In the genomic region with DNA sequence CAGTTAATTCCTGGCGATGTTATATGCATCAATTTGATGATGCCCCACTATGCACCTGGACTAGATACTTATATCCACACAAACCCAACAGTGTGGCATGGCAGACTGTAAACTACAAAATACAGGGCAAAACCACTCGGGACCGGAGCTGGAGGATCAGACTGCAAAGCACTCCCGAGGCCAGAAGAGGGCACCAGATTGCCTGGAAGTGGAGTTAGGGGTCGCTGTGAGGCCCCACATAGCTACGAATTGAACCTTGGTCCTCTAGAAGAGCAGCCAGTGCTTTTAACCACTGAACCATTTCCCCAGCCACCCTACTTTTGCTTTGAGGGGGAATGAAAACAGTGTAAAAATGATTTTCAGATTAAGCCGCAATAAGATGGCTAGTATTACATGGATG, we compare ENCODE assay signal across 16 mouse cellular contexts. TPM values are rescaled to one million over a fixed set of nuclear protein-coding genes. Genes with fewer than 3 reads are reported as not detected.
DNase-seq lines count a peak whose midpoint lies in the region; ATAC-seq lines count a peak whose summit lies in the region.
"Had no signal": no experiment of that assay in that cellular context is flagged by ENCODE, and none has a peak within 500 bp of the region (broad histone marks: within the 10 kb centered on the region; RNA-seq: fewer than 3 reads in every experiment).

No protein-coding gene starts in this region.

- no peak overlapping the region for H3K4me3 ChIP-seq in kidney, embryonic 15.5 days (replicated peaks)
- H3K4me3 ChIP-seq: erythroblast, embryonic 14.5 days; limb, embryonic 12.5 days had no signal

- H3K9me3 ChIP-seq in kidney, embryonic 15.5 days (replicated peaks): no peaks in the 10 kb centered on the region
- H3K9me3 ChIP-seq: limb, embryonic 12.5 days had no signal

- no peak overlapping the region for H3K27ac ChIP-seq in kidney, embryonic 15.5 days
- H3K27ac ChIP-seq: limb, embryonic 12.5 days had no signal

- ATAC-seq in kidney, embryonic 15.5 days (replicated peaks; ENCODE audit: low FRiP score): no peak

- H3K4me2 ChIP-seq in kidney, embryonic 15.5 days: no peak overlapping the region
- H3K4me2 ChIP-seq: limb, embryonic 12.5 days had no signal

- no peaks in the 10 kb centered on the region for H3K36me3 ChIP-seq in kidney, embryonic 15.5 days
- H3K36me3 ChIP-seq: limb, embryonic 12.5 days had no signal

- no peaks in the 10 kb centered on the region for H3K27me3 ChIP-seq in kidney, embryonic 15.5 days
- H3K27me3 ChIP-seq: limb, embryonic 12.5 days had no signal

- no peaks in the 10 kb centered on the region for H3K4me1 ChIP-seq in kidney, embryonic 15.5 days
- H3K4me1 ChIP-seq: limb, embryonic 12.5 days had no signal

- peak; percentile 9 for DNase-seq in adrenal gland, postnatal 10 days
- DNase-seq in adrenal gland, adult 8-10 months: no peak
- DNase-seq in kidney, postnatal 4 days: peak; percentile 2 to 16
- DNase-seq in A20 (ENCODE audit: low read depth, low spot score): peak; percentile 5
- DNase-seq in embryo, embryonic 11 days: peak; percentile 11
- no peak for DNase-seq in cerebellum, adult 8-10 months
- DNase-seq in B cell, adult 2 months: no peak
- DNase-seq: cerebellum, adult 18-20 months had no signal

- no peak overlapping the region for H3K9ac ChIP-seq in kidney, embryonic 15.5 days
- H3K9ac ChIP-seq: limb, embryonic 12.5 days had no signal

- 55% methylated on average over 7 of the region's 7 CpGs for WGBS in kidney, embryonic 15.5 days

RNA-seq across cellular contexts. Expression of a gene that starts 7.0 kb away (rescaled TPM):
- total RNA-seq in adrenal gland, postnatal 10 days (2021): not detected
- total RNA-seq in adrenal gland, adult 8-10 months (2022): not detected
- not detected in 2 replicates for polyA plus RNA-seq in kidney, embryonic 15.5 days (2015; fragmentation: Nextera tagmentation; extraction: Ambion mirVana)
- total RNA-seq: gastrocnemius, adult 8-10 months had no signal
- polyA plus RNA-seq: erythroblast, embryonic 14.5 days; heart, embryonic 16.5 days; kidney, embryonic 16.5 days; limb, embryonic 12.5 days; lung, embryonic 16.5 days; urinary bladder, adult 2 months had no signal

RNA-seq across cellular contexts. Expression of a gene that starts 11.5 kb away (rescaled TPM):
- total RNA-seq in adrenal gland, postnatal 10 days (2021): not detected
- not detected for total RNA-seq in adrenal gland, adult 8-10 months (2022)
- not detected in 2 replicates for polyA plus RNA-seq in kidney, embryonic 15.5 days (2015; fragmentation: Nextera tagmentation; extraction: Ambion mirVana)
- total RNA-seq: gastrocnemius, adult 8-10 months had no signal
- polyA plus RNA-seq: erythroblast, embryonic 14.5 days; heart, embryonic 16.5 days; kidney, embryonic 16.5 days; limb, embryonic 12.5 days; lung, embryonic 16.5 days had no signal

RNA-seq across cellular contexts. Expression of a gene that starts 29.8 kb away (rescaled TPM):
- not detected for total RNA-seq in adrenal gland, postnatal 10 days (2021)
- not detected for total RNA-seq in adrenal gland, adult 8-10 months (2022)
- polyA plus RNA-seq in kidney, embryonic 15.5 days (2015; fragmentation: Nextera tagmentation; extraction: Ambion mirVana): not detected in 2 replicates
- total RNA-seq: gastrocnemius, adult 8-10 months had no signal
- polyA plus RNA-seq: erythroblast, embryonic 14.5 days; heart, embryonic 16.5 days; kidney, embryonic 16.5 days; limb, embryonic 12.5 days; lung, embryonic 16.5 days; urinary bladder, adult 2 months had no signal

Comparison
In these comparisons a context has a peak if more than half of its experiments do, and no peak if none do; other contexts are left out.
1. DNase-seq: peak in adrenal gland, postnatal 10 days (single experiment), kidney, postnatal 4 days (2 of 2), A20 (single experiment) and embryo, embryonic 11 days (single experiment); none in adrenal gland, adult 8-10 months (single experiment), cerebellum, adult 8-10 months (single experiment) and B cell, adult 2 months (0 of 2).